Mouse (Mus musculus) spleen, postnatal 10 days (tissue): ENCODE data around the gene Iqcg.

Source experiments
- DNase-seq, 2 experiments: peaks; one replicate each; pipeline ENCODE4 v3.0.0; 2021 to 2022; ENCODE audit warnings: low spot score in 2 of 2

Iqcg gene

GRCm38 (mm10) chr16:33053141-33053540 lies 2.9 kb downstream of the Iqcg start:
- DNase-seq: no peak

- no peak for DNase-seq
These were observed 6.2 kb downstream of the Iqcg start for GRCm38 (mm10) chr16:33049809-33050208.

- DNase-seq: no peak
These were observed 7.3 kb downstream of the Iqcg start for GRCm38 (mm10) chr16:33048686-33049085.

GRCm38 (mm10) chr16:33048004-33048403 lies 8.0 kb downstream of the Iqcg start:
- DNase-seq: no peak

GRCm38 (mm10) chr16:33043268-33043667 lies 12.8 kb downstream of the Iqcg start:
- DNase-seq: no peak

- no peak for DNase-seq
These were observed 13.3 kb downstream of the Iqcg start for GRCm38 (mm10) chr16:33042682-33043081.

- DNase-seq: no peak
These were observed 20.0 kb downstream of the Iqcg start for GRCm38 (mm10) chr16:33036006-33036405.

GRCm38 (mm10) chr16:33026357-33026756 lies 29.7 kb downstream of the Iqcg start:
- DNase-seq: no peak

GRCm38 (mm10) chr16:33024456-33025104 lies 31.4 kb downstream of the Iqcg start:
- DNase-seq: no peak

GRCm38 (mm10) chr16:33023750-33024149 lies 32.3 kb downstream of the Iqcg start:
- peak; percentile 75 to 89 for DNase-seq

GRCm38 (mm10) chr16:33021381-33021780 lies 34.6 kb downstream of the Iqcg start:
- DNase-seq: no peak

GRCm38 (mm10) chr16:33019117-33019770 lies 36.8 kb downstream of the Iqcg start:
- DNase-seq: no peak

- DNase-seq: no peak
These were observed 38.2 kb downstream of the Iqcg start for GRCm38 (mm10) chr16:33017677-33018349.

- DNase-seq: no peak
These were observed 40.0 kb downstream of the Iqcg start for GRCm38 (mm10) chr16:33015986-33016385.

- DNase-seq: no peak
These were observed 40.6 kb downstream of the Iqcg start for GRCm38 (mm10) chr16:33015396-33015907.

- DNase-seq: no peak
These were observed 41.1 kb downstream of the Iqcg start for GRCm38 (mm10) chr16:33014921-33015320.

- DNase-seq: no peak
These were observed 42.2 kb downstream of the Iqcg start for GRCm38 (mm10) chr16:33013801-33014200.

GRCm38 (mm10) chr16:33010166-33010565 lies 45.9 kb downstream of the Iqcg start:
- DNase-seq: no peak

- no peak for DNase-seq
These were observed 48.6 kb downstream of the Iqcg start for GRCm38 (mm10) chr16:33007436-33007835.

- DNase-seq: no peak
These were observed 49.1 kb downstream of the Iqcg start for GRCm38 (mm10) chr16:33006888-33007287.

GRCm38 (mm10) chr16:33005216-33005615 lies 50.8 kb downstream of the Iqcg start:
- no peak for DNase-seq

- no peak for DNase-seq
These were observed 63.9 kb downstream of the Iqcg start for GRCm38 (mm10) chr16:32992158-32992557.

GRCm38 (mm10) chr16:32984631-32985030 lies 71.4 kb downstream of the Iqcg start:
- no peak for DNase-seq
